Comparison of ENCODE assay signal across 10 mouse cellular contexts in the genomic region with DNA sequence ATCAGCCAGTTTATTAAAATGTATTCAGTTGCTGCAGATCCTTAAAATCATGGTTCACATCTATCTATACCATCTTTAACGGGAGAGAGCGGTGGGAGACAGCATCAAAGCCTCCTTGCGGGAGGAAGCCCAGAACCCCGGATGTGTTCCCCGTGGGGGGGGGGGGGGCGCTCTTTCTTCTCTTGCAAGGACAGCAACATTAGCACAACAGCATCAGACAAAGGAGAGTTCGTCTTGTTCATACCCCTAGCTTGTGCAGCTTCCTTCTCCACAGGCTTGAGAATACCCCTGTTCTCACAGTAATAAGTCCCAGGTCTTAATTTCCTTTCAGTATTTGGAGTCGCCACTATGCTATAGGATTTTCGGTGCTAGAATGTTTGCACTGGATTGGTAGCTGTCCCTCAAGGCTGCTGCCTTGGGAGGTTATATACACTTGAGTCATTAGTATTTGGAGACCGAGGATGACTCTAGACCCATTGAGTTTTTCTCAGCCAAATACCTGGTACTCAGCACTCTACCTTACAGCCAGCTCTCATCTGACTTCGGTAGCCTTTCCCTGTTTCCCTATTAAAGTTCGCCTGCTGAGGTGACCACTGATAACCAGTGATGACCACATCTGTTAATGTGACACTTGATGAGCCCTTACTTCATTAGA.
DNase-seq lines count a peak whose midpoint lies in the region; ATAC-seq and TF ChIP-seq lines count a peak whose summit lies in the region.
"Had no signal": no experiment of that assay in that cellular context is flagged by ENCODE, and none has a peak within 500 bp of the region (broad histone marks: within the 10 kb centered on the region; RNA-seq: fewer than 3 reads in every experiment).

No protein-coding gene starts in this region.

- H3K4me1 ChIP-seq in heart, embryonic 11.5 days (ENCODE audit: control insufficient read depth, insufficient read depth, low read length) = peaks cover 30% of the 10 kb centered on the region
- no peaks in the 10 kb centered on the region for H3K4me1 ChIP-seq in CH12.LX (ENCODE audit: control insufficient read depth in 1 of 2, insufficient read depth in 2 of 2)
- H3K4me1 ChIP-seq in forebrain, embryonic 15.5 days = peaks cover 41% of the 10 kb centered on the region
- peaks cover 39% of the 10 kb centered on the region for H3K4me1 ChIP-seq in midbrain, embryonic 12.5 days
- H3K4me1 ChIP-seq in stomach, postnatal 0 days (replicated peaks; ENCODE audit: control insufficient read depth, insufficient read depth) = no peaks in the 10 kb centered on the region; the same call in 1 of the 2 replicates
- H3K4me1 ChIP-seq: liver, embryonic 15.5 days had no signal

- peak overlapping the region; percentile 39; the same call in 1 of the 2 replicates for H3K9ac ChIP-seq in heart, embryonic 11.5 days (ENCODE audit: low read depth, low read length)
- no peak overlapping the region for H3K9ac ChIP-seq in CH12.LX (ENCODE audit: insufficient read depth, low read depth)
- 0 out of 2 replicates have a peak overlapping the region, but pooled peaks have one; percentile 1 for H3K9ac ChIP-seq in forebrain, embryonic 15.5 days (replicated peaks)
- no peak overlapping the region for H3K9ac ChIP-seq in midbrain, embryonic 12.5 days (replicated peaks)
- H3K9ac ChIP-seq in stomach, postnatal 0 days (ENCODE audit: low read length) = no peak overlapping the region
- H3K9ac ChIP-seq: liver, embryonic 15.5 days had no signal

- no peak for DNase-seq in heart, adult 18-20 months
- DNase-seq in CH12.LX (ENCODE audit: extremely low read depth) = no peak
- DNase-seq in stomach, postnatal 0 days (ENCODE audit: low spot score) = no peak
- DNase-seq in spleen, adult 18-20 months = no peak
- no peak for DNase-seq in spleen, postnatal 36 days (ENCODE audit: low spot score in 2 of 2)
- DNase-seq: B cell, adult 2 months had no signal

- H3K4me3 ChIP-seq in heart, embryonic 11.5 days (ENCODE audit: low read depth, low read length) = peak overlapping the region; percentile 29
- no peak overlapping the region for H3K4me3 ChIP-seq in CH12.LX (replicated peaks in 1 of 3; ENCODE audit: low read depth in 2 of 3, low read length in 2 of 3, poor library complexity in 1 of 3)
- H3K4me3 ChIP-seq in forebrain, embryonic 15.5 days = no peak overlapping the region
- H3K4me3 ChIP-seq in midbrain, embryonic 12.5 days = peak overlapping the region; percentile 9; the same call in 1 of the 2 replicates
- H3K4me3 ChIP-seq in stomach, postnatal 0 days (ENCODE audit: low read depth, low read length) = no peak overlapping the region
- H3K4me3 ChIP-seq: liver, embryonic 15.5 days had no signal

- H3K9me3 ChIP-seq in heart, embryonic 11.5 days (replicated peaks; ENCODE audit: control insufficient read depth, low read length) = no peaks in the 10 kb centered on the region
- no peaks in the 10 kb centered on the region for H3K9me3 ChIP-seq in CH12.LX (replicated peaks; ENCODE audit: low read length)
- no peaks in the 10 kb centered on the region for H3K9me3 ChIP-seq in forebrain, embryonic 15.5 days
- H3K9me3 ChIP-seq in midbrain, embryonic 12.5 days = no peaks in the 10 kb centered on the region
- H3K9me3 ChIP-seq in stomach, postnatal 0 days (ENCODE audit: control insufficient read depth, low read length) = no peaks in the 10 kb centered on the region
- H3K9me3 ChIP-seq: liver, embryonic 15.5 days had no signal

- 17% methylated on average over 12 of the region's 12 CpGs for WGBS in heart, embryonic 11.5 days (ENCODE audit: insufficient replicate concordance)
- 17% methylated on average over 12 of the region's 12 CpGs for WGBS in forebrain, embryonic 15.5 days
- WGBS in midbrain, embryonic 12.5 days = 22% methylated on average over 12 of the region's 12 CpGs
- 53% methylated on average over 12 of the region's 12 CpGs for WGBS in stomach, postnatal 0 days

- TF ChIP-seq EP300 in CH12.LX (IDR thresholded peaks at IDR 0.05; ENCODE audit: low read length) = no peak
- no peak for TF ChIP-seq EP300 in stomach, postnatal 0 days (optimal IDR thresholded peaks at IDR 0.05)

- H3K27ac ChIP-seq in heart, embryonic 11.5 days (ENCODE audit: low read depth, low read length) = peak overlapping the region; percentile 41; the same call in 1 of the 2 replicates
- no peak overlapping the region for H3K27ac ChIP-seq in CH12.LX (ENCODE audit: insufficient read depth, low read depth)
- 0 out of 2 replicates have a peak overlapping the region, but pooled peaks have one; percentile 36 for H3K27ac ChIP-seq in forebrain, embryonic 15.5 days (replicated peaks)
- peak overlapping the region; percentile 68 for H3K27ac ChIP-seq in midbrain, embryonic 12.5 days (replicated peaks)
- H3K27ac ChIP-seq in stomach, postnatal 0 days (replicated peaks) = no peak overlapping the region
- H3K27ac ChIP-seq: liver, embryonic 15.5 days had no signal

- no peaks in the 10 kb centered on the region for H3K36me3 ChIP-seq in heart, embryonic 11.5 days (ENCODE audit: control insufficient read depth, insufficient read depth, low read length)
- no peaks in the 10 kb centered on the region for H3K36me3 ChIP-seq in CH12.LX (replicated peaks in 1 of 2; ENCODE audit: control insufficient read depth in 1 of 2, insufficient read depth in 1 of 2, low read length in 1 of 2)
- no peaks in the 10 kb centered on the region for H3K36me3 ChIP-seq in forebrain, embryonic 15.5 days
- H3K36me3 ChIP-seq in midbrain, embryonic 12.5 days = no peaks in the 10 kb centered on the region
- no peaks in the 10 kb centered on the region for H3K36me3 ChIP-seq in stomach, postnatal 0 days (ENCODE audit: control insufficient read depth, insufficient read depth, low read length)
- H3K36me3 ChIP-seq: liver, embryonic 15.5 days had no signal

- TF ChIP-seq RAD21 in CH12.LX (IDR thresholded peaks at IDR 0.05; ENCODE audit: low read depth, low read length) = no peak

- dilution Hi-C loops in CH12.LX (cut with MboI; ENCODE audit: extremely low pct_ligation_motif_present, extremely low pct_unique_long_range_greater_than_20kb, low sequenced_read_pairs) = no loop called here

- no peak for TF ChIP-seq CTCF in CH12.LX (conservative IDR thresholded peaks at IDR 0.05 in 1 of 2, IDR thresholded peaks at IDR 0.05 in 1 of 2; ENCODE audit: low read depth in 2 of 2, low read length in 2 of 2)
- TF ChIP-seq CTCF in stomach, postnatal 0 days (IDR thresholded peaks at IDR 0.05; ENCODE audit: low read depth) = no peak

- no peak for TF ChIP-seq POLR2A in CH12.LX (IDR thresholded peaks at IDR 0.05; ENCODE audit: low read depth, low read length)

- in situ Hi-C loops in CH12.LX (cut with MboI; ENCODE audit: low pct_ligation_motif_present, low pct_unique_long_range_greater_than_20kb, low sequenced_read_pairs) = loop anchor here (25.0 kb wide), 1 partner anchor 402 kb away; a partner anchor contains a TSS

- ATAC-seq in heart, embryonic 11.5 days (replicated peaks; ENCODE audit: insufficient number of reproducible peaks, low FRiP score, low TSS enrichment) = no peak
- peak; percentile 26; the same call in 1 of the 2 replicates for ATAC-seq in forebrain, embryonic 15.5 days (replicated peaks)
- ATAC-seq in midbrain, embryonic 12.5 days (ENCODE audit: low FRiP score, low read depth) = peak; percentile 41
- ATAC-seq in stomach, postnatal 0 days (ENCODE audit: low FRiP score, low TSS enrichment) = no peak

- no peaks in the 10 kb centered on the region for H3K79me2 ChIP-seq in CH12.LX (replicated peaks; ENCODE audit: control insufficient read depth, extremely low read depth, insufficient read depth, poor library complexity, severe bottlenecking)

- no peaks in the 10 kb centered on the region for H3K27me3 ChIP-seq in heart, embryonic 11.5 days (ENCODE audit: control insufficient read depth, insufficient read depth, low read length)
- H3K27me3 ChIP-seq in CH12.LX (replicated peaks) = no peaks in the 10 kb centered on the region
- H3K27me3 ChIP-seq in forebrain, embryonic 15.5 days = no peaks in the 10 kb centered on the region
- no peaks in the 10 kb centered on the region; the same call in 1 of the 2 replicates for H3K27me3 ChIP-seq in midbrain, embryonic 12.5 days
- H3K27me3 ChIP-seq in stomach, postnatal 0 days (ENCODE audit: control insufficient read depth, insufficient read depth, low read length) = no peaks in the 10 kb centered on the region
- H3K27me3 ChIP-seq: liver, embryonic 15.5 days had no signal

- peak overlapping the region; percentile 60 for H3K4me2 ChIP-seq in heart, embryonic 11.5 days
- H3K4me2 ChIP-seq in CH12.LX (ENCODE audit: insufficient read depth, low read depth, poor library complexity, severe bottlenecking) = peak overlapping the region; percentile 63
- peak overlapping the region; percentile 26 for H3K4me2 ChIP-seq in forebrain, embryonic 15.5 days (replicated peaks)
- peak overlapping the region; percentile 45 for H3K4me2 ChIP-seq in midbrain, embryonic 12.5 days (replicated peaks)
- H3K4me2 ChIP-seq in stomach, postnatal 0 days (replicated peaks; ENCODE audit: low read depth) = no peak overlapping the region
- H3K4me2 ChIP-seq: liver, embryonic 15.5 days had no signal

TF ChIP-seq in CH12.LX, 34 proteins besides CTCF, POLR2A, EP300 and RAD21:
- no peak for TF ChIP-seq ZMIZ1 (IDR thresholded peaks at IDR 0.05; ENCODE audit: low read depth, low read length)
- TF ChIP-seq IRF4 (IDR thresholded peaks at IDR 0.05; ENCODE audit: low read depth, low read length) = no peak
- TF ChIP-seq ETS1 (conservative IDR thresholded peaks at IDR 0.05; ENCODE audit: low read depth, low read length) = no peak
- TF ChIP-seq HCFC1 (IDR thresholded peaks at IDR 0.05; ENCODE audit: low read depth, low read length) = no peak
- no peak for TF ChIP-seq MXI1 (IDR thresholded peaks at IDR 0.05; ENCODE audit: low read depth, low read length)
- no peak for TF ChIP-seq RCOR1 (conservative IDR thresholded peaks at IDR 0.05; ENCODE audit: low read depth, low read length)
- no peak for TF ChIP-seq MAFK (IDR thresholded peaks at IDR 0.05; ENCODE audit: insufficient replicate concordance, low read length)
- TF ChIP-seq CHD2 (IDR thresholded peaks at IDR 0.05; ENCODE audit: low read length) = no peak
- no peak for TF ChIP-seq NELFE (IDR thresholded peaks at IDR 0.05; ENCODE audit: low read depth, low read length)
- no peak for TF ChIP-seq SIN3A (IDR thresholded peaks at IDR 0.05; ENCODE audit: low read length)
- TF ChIP-seq JUN (IDR thresholded peaks at IDR 0.05; ENCODE audit: insufficient read depth, low read depth, low read length) = no peak
- TF ChIP-seq ZNF384 (IDR thresholded peaks at IDR 0.05; ENCODE audit: low read depth, low read length) = no peak
- no peak for TF ChIP-seq MAZ (IDR thresholded peaks at IDR 0.05; ENCODE audit: low read depth, low read length)
- TF ChIP-seq ZC3H11A (IDR thresholded peaks at IDR 0.05; ENCODE audit: low read depth, low read length) = no peak

Comparison
In these comparisons a context has a peak if more than half of its experiments do, and no peak if none do; other contexts are left out.
1. ATAC-seq: peak in forebrain, embryonic 15.5 days (single experiment) and midbrain, embryonic 12.5 days (single experiment); none in heart, embryonic 11.5 days (single experiment) and stomach, postnatal 0 days (single experiment).
2. H3K27ac ChIP-seq: peak in heart, embryonic 11.5 days (single experiment), forebrain, embryonic 15.5 days (single experiment) and midbrain, embryonic 12.5 days (single experiment); none in CH12.LX (single experiment) and stomach, postnatal 0 days (single experiment).
3. H3K4me3 ChIP-seq: peak in heart, embryonic 11.5 days (single experiment) and midbrain, embryonic 12.5 days (single experiment); none in CH12.LX (0 of 3), forebrain, embryonic 15.5 days (single experiment) and stomach, postnatal 0 days (single experiment).
4. H3K9ac ChIP-seq: peak in heart, embryonic 11.5 days (single experiment) and forebrain, embryonic 15.5 days (single experiment); none in CH12.LX (single experiment), midbrain, embryonic 12.5 days (single experiment) and stomach, postnatal 0 days (single experiment).